Mouse (Mus musculus): ENCODE measurements around the gene Zfp763. TPM values are rescaled to one million over a fixed set of nuclear protein-coding genes. Genes with fewer than 3 reads are reported as not detected.

Zfp763 gene
- polyA plus RNA-seq (2014; fragmentation: Illumina TruSeq; extraction: RNeasy Lipid Tissue Mini Kit (QIAGEN cat#74804); ENCODE audit: insufficient read depth, low read depth, low replicate concordance) = 4.0 TPM

DNA sequence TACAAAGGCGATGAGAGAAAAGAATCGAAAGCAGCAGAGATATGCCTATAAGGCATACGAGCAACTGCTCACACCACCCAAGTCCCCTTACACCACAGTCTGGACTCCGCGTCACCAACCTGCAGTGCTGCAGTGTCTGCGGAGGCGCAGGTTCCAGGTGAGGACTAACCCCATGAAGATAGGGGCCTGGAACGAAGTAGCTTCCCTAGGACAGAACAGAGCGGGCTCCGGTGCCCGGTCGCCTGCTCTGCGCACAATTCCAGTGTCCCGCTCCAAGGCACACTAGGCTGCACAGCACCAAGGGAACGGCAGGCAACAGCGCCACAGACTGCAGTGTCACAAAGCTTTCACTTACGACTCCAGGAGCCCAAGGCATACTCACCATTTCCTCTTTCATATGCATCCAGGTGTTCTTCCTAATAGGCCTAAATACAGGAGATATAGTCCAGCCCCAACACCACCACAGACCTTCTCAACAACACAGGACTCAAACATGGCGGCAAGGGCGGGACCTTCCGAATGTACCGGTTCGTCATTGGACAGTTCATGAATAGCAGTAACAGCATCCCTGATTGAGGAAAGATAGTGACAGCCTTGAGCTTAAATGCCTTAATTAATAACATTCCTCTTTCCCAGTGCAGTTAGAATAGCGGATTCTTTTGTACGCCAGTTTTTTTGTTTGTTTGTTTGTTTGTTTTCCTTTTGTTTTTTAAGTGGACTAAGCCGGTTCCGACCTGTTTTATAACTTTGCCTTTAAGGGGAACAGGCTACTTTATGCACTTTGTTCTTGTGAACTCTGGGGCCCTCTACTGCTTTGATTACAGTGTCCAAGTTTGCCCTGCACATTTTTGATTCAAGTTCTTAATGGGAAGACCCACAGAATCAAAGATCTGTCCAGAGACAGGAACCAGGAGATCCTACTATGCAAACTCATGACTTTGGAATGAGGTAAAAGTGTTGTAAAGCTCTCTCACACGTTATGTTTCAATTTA is at the start of gene Zfp763:
TSS of gene Zfp763 (minus strand) at position 503 of the 992 bp plus-strand sequence.

GRCm38 (mm10) chr17:33067958-33068357 is 34.8 kb upstream of the Zfp763 start, which contains the start of gene 4921501E09Rik:
TSS of gene 4921501E09Rik (minus strand) at chr17:33068058.

DNA sequence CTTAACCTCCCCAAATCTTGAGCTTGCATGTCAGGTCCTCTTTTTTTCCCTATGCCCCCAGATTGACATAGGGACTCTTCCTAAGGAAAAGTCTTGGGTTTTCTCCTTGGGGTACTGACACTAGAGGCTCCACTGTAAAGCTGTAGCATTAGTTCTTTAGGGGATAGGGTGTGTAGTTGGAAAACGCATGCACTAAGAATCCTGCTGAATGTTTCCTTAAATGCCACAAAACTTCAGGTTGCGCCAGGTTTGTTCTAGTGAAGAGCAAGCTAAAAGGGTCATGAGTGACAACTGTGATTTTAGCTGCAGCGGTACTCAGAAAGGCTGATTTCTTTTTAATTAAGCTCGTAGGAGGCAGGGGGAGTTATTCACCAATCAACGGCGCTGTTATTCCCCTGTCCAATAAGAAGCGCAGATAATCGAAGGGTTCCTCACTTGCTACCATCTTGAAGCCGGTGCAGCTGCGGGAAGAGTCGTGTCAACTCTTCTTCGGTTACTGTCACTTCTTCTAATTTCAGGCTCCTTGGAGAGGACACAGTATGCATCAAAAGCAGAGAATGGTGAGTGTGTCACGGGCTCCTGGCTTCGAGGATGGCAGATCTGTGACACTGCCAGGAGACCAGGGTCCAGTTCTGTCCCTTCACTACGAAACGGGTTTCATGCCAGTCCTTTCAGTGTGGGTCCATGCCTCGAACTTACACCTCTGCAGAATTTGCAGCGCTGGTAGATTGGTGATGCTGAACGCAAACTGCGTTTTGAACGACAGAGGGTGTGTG is 40.3 kb downstream of the Zfp763 start, which contains the start of gene Zfp952:
TSS of gene Zfp952 (plus strand) at position 431 of the 776 bp plus-strand sequence.

Other genes with a start within 250 kb of the Zfp763 start
- 5.5 TPM for gene Zfp871, start 245.1 kb downstream of the Zfp763 start, polyA plus RNA-seq (2014; fragmentation: Illumina TruSeq; extraction: RNeasy Lipid Tissue Mini Kit (QIAGEN cat#74804); ENCODE audit: insufficient read depth, low read depth, low replicate concordance)
- gene Zfp811, start 223.5 kb downstream of the Zfp763 start, polyA plus RNA-seq (2014; fragmentation: Illumina TruSeq; extraction: RNeasy Lipid Tissue Mini Kit (QIAGEN cat#74804); ENCODE audit: insufficient read depth, low read depth, low replicate concordance) = 0.34 TPM
- gene Zfp799, start 203.1 kb downstream of the Zfp763 start, polyA plus RNA-seq (2014; fragmentation: Illumina TruSeq; extraction: RNeasy Lipid Tissue Mini Kit (QIAGEN cat#74804); ENCODE audit: insufficient read depth, low read depth, low replicate concordance) = 1.4 TPM
- gene Zfp870, start 141.8 kb downstream of the Zfp763 start, polyA plus RNA-seq (2014; fragmentation: Illumina TruSeq; extraction: RNeasy Lipid Tissue Mini Kit (QIAGEN cat#74804); ENCODE audit: insufficient read depth, low read depth, low replicate concordance) = 2.5 TPM
- not detected for gene Cyp4f14, start 116.1 kb downstream of the Zfp763 start, polyA plus RNA-seq (2014; fragmentation: Illumina TruSeq; extraction: RNeasy Lipid Tissue Mini Kit (QIAGEN cat#74804); ENCODE audit: insufficient read depth, low read depth, low replicate concordance)
- gene Cyp4f13, start 86.0 kb downstream of the Zfp763 start, polyA plus RNA-seq (2014; fragmentation: Illumina TruSeq; extraction: RNeasy Lipid Tissue Mini Kit (QIAGEN cat#74804); ENCODE audit: insufficient read depth, low read depth, low replicate concordance) = 21.3 TPM
- gene Zfp472, start 67.6 kb downstream of the Zfp763 start, polyA plus RNA-seq (2014; fragmentation: Illumina TruSeq; extraction: RNeasy Lipid Tissue Mini Kit (QIAGEN cat#74804); ENCODE audit: insufficient read depth, low read depth, low replicate concordance) = 6.2 TPM
- gene Zfp952, start 40.3 kb downstream of the Zfp763 start, polyA plus RNA-seq (2014; fragmentation: Illumina TruSeq; extraction: RNeasy Lipid Tissue Mini Kit (QIAGEN cat#74804); ENCODE audit: insufficient read depth, low read depth, low replicate concordance) = 7.3 TPM
- gene 4921501E09Rik, start 34.7 kb upstream of the Zfp763 start, polyA plus RNA-seq (2014; fragmentation: Illumina TruSeq; extraction: RNeasy Lipid Tissue Mini Kit (QIAGEN cat#74804); ENCODE audit: insufficient read depth, low read depth, low replicate concordance) = not detected
- gene Zfp563, start 55.9 kb upstream of the Zfp763 start, polyA plus RNA-seq (2014; fragmentation: Illumina TruSeq; extraction: RNeasy Lipid Tissue Mini Kit (QIAGEN cat#74804); ENCODE audit: insufficient read depth, low read depth, low replicate concordance) = 3.2 TPM
- not detected for gene Morc2b, start 106.3 kb upstream of the Zfp763 start, polyA plus RNA-seq (2014; fragmentation: Illumina TruSeq; extraction: RNeasy Lipid Tissue Mini Kit (QIAGEN cat#74804); ENCODE audit: insufficient read depth, low read depth, low replicate concordance)
- gene Olfr55, start 135.0 kb upstream of the Zfp763 start, polyA plus RNA-seq (2014; fragmentation: Illumina TruSeq; extraction: RNeasy Lipid Tissue Mini Kit (QIAGEN cat#74804); ENCODE audit: insufficient read depth, low read depth, low replicate concordance) = not detected
- gene Olfr239, start 157.9 kb upstream of the Zfp763 start, polyA plus RNA-seq (2014; fragmentation: Illumina TruSeq; extraction: RNeasy Lipid Tissue Mini Kit (QIAGEN cat#74804); ENCODE audit: insufficient read depth, low read depth, low replicate concordance) = not detected
- gene Olfr1564, start 188.3 kb upstream of the Zfp763 start, polyA plus RNA-seq (2014; fragmentation: Illumina TruSeq; extraction: RNeasy Lipid Tissue Mini Kit (QIAGEN cat#74804); ENCODE audit: insufficient read depth, low read depth, low replicate concordance) = 0.08 TPM
- gene Zfp955a, start 221.7 kb upstream of the Zfp763 start, polyA plus RNA-seq (2014; fragmentation: Illumina TruSeq; extraction: RNeasy Lipid Tissue Mini Kit (QIAGEN cat#74804); ENCODE audit: insufficient read depth, low read depth, low replicate concordance) = 4.4 TPM
- not detected for gene Olfr63, start 231.3 kb upstream of the Zfp763 start, polyA plus RNA-seq (2014; fragmentation: Illumina TruSeq; extraction: RNeasy Lipid Tissue Mini Kit (QIAGEN cat#74804); ENCODE audit: insufficient read depth, low read depth, low replicate concordance)